Mouse (Mus musculus) midbrain, embryonic 15.5 days (tissue): ENCODE data around the gene Dysf. TPM values are rescaled to one million over a fixed set of nuclear protein-coding genes. Genes with fewer than 3 reads are reported as not detected.

Experiments
- ATAC-seq: fragments of 200-750 bp; cut with Nextera tagmentation; replicated peaks from 2 replicates; pipeline ENCODE4 v1.8.0; 2017; ENCODE audit warnings: moderate TSS enrichment
- H3K27ac ChIP-seq: fragments of 300-500 bp; sonication (generic); 2 replicates; pipeline ENCODE4 v1.5.1; 2015; ENCODE audit warnings: mild to moderate bottlenecking, inconsistent platforms
- H3K27me3 ChIP-seq: fragments of 300-500 bp; sonication (generic); replicated peaks from 2 replicates; pipeline ENCODE4 v1.6.1; 2015; ENCODE audit warnings: inconsistent platforms
- H3K36me3 ChIP-seq: fragments of 300-500 bp; sonication (generic); replicated peaks from 2 replicates; pipeline ENCODE4 v1.6.1; 2015; ENCODE audit warnings: inconsistent platforms
- H3K4me1 ChIP-seq: fragments of 300-500 bp; sonication (generic); 2 replicates; pipeline ENCODE4 v1.6.1; 2015; ENCODE audit warnings: inconsistent platforms
- H3K4me2 ChIP-seq: fragments of 300-500 bp; sonication (generic); 2 replicates; pipeline ENCODE4 v1.6.1; 2015; ENCODE audit warnings: inconsistent platforms, mild to moderate bottlenecking, moderate library complexity
- H3K4me3 ChIP-seq: fragments of 300-500 bp; sonication (generic); 2 replicates; pipeline ENCODE4 v1.5.1; 2015; ENCODE audit warnings: mild to moderate bottlenecking, inconsistent platforms
- H3K9ac ChIP-seq: fragments of 300-500 bp; sonication (generic); 2 replicates; pipeline ENCODE4 v1.6.1; 2015; ENCODE audit warnings: mild to moderate bottlenecking, inconsistent platforms
- H3K9me3 ChIP-seq: fragments of 300-500 bp; sonication (generic); 2 replicates; pipeline ENCODE4 v1.6.1; 2016; ENCODE audit warnings: inconsistent platforms
- WGBS: fragments of 180-500 bp; shearing (Covaris S2); methylation state at CpG from one replicate; pipeline ENCODE4 v1.1.7; 2015; ENCODE audit warnings: mixed read lengths; 5-methylcytosine and 5-hydroxymethylcytosine counted together
- polyA plus RNA-seq: library from polyadenylated mRNA; unstranded; fragments of >200 nt; fragmentation: Nextera tagmentation; extraction: Ambion mirVana; gene quantifications from 2 replicates; pipeline ENCODE4 v1.2.1, GENCODE M21; 2015

Gene Dysf
- polyA plus RNA-seq, 1 experiment from 2014 or later = 2.6 TPM

DNA sequence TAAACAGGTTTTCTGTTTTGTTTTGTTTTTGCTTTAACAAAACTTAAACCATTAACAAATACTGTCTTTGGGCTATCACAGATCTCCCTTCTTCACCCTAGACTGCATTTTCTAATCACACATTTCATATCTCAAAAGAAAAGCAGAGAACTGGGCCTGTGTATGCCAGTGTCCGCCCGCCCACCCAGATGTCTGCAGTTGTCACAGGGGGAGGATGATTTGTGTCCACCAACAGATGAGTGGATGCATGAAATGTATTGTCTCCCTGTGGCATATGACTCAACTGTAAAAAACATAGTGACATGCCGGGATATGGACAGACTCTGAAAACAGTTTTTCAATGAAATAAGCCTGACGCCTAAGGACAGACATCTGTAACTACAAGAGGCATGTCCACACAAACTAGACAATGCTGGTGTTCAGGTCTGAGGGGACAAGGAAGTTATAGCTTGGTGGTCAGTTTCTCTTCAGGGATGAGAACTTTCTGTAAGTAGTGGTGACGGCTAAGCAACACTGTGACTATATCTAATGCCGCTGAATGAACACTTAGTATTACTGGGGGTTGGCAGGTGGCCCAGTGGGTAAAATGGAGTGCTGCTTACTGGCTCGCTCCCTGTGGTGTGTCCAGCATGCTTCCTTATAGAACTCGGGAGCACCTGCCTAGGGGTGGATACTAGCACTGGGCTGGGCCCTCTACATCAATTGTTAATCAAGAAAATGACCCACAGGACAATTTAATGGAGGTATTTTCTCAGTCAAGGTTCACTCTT is 193.5 kb downstream of the Dysf start:
- no peaks in the 10 kb centered on the region for H3K27me3 ChIP-seq
- no peaks in the 10 kb centered on the region for H3K36me3 ChIP-seq
- ATAC-seq = no peak
- H3K4me1 ChIP-seq = peaks cover 3% of the 10 kb centered on the region; the same call in 1 of the 2 replicates
- H3K9ac ChIP-seq = no peak overlapping the region
- 85% methylated on average over 8 of the region's 8 CpGs for WGBS
- H3K27ac ChIP-seq = no peak overlapping the region
- no peak overlapping the region for H3K4me3 ChIP-seq
- H3K9me3 ChIP-seq = no peaks in the 10 kb centered on the region
- H3K4me2 ChIP-seq = no peak overlapping the region

GRCm38 (mm10) chr6:84205611-84206010 is 197.2 kb downstream of the Dysf start:
- no peak for ATAC-seq
- Histone ChIP-seq H3K4me3 (no peak overlapping the region), H3K4me2 (no peak overlapping the region), H3K4me1 (no peaks in the 10 kb centered on the region), H3K9ac (no peak overlapping the region), H3K36me3 (no peaks in the 10 kb centered on the region), H3K27ac (no peak overlapping the region), H3K9me3 (no peaks in the 10 kb centered on the region), H3K27me3 (no peaks in the 10 kb centered on the region)
- 97% methylated on average over 3 of the region's 3 CpGs for WGBS

- no peak overlapping the region for H3K27ac ChIP-seq
Observed at GRCm38 (mm10) chr6:84208589-84208988, 200.2 kb downstream of the Dysf start.

DNA sequence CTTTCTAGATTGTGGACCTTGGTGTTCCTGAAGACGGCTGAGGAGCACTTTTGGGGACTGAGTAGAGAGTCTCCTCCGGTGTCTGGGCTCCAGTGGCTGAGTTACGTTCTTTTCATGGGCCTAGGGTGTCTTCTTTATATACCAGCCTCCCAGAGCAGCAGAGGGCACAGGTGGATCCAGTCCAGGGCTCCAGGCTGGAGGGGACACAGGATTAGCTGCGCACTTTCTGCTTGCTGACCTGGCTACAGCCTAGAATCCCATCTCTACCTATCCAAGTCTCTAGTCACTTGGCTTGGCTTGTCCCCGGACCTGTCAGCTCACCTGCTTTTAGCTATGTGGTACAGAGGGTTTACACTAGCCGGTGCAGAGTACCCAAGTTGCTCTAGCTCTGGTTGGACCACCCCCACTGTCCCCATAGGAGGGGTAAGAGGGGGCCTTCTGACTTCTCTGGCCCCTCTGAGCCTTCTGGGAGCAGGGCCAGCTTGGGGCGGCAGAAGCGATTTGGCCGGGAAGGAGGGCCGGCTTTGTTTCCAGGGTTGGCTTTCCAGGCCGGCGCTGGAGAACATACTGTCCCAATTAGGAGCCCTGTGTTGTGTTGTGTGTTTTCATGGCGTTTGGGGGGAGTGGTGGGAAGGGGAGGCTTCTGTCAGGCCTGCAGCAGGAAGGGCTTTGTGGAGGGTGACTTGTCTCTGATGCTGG is 201.5 kb downstream of the Dysf start:
- Histone ChIP-seq H3K27ac (no peak overlapping the region), H3K27me3 (no peaks in the 10 kb centered on the region), H3K4me3 (no peak overlapping the region), H3K9ac (no peak overlapping the region), H3K9me3 (no peaks in the 10 kb centered on the region), H3K36me3 (no peaks in the 10 kb centered on the region), H3K4me1 (no peaks in the 10 kb centered on the region), H3K4me2 (no peak overlapping the region)
- ATAC-seq = no peak
- 78% methylated on average over 13 of the region's 13 CpGs for WGBS

More at GRCm38 (mm10) chr6:84208589-84208988, 200.2 kb downstream of the Dysf start:
- no peak for ATAC-seq
- H3K27me3 ChIP-seq = no peaks in the 10 kb centered on the region
- no peaks in the 10 kb centered on the region for H3K36me3 ChIP-seq
- 83% methylated on average over 4 of the region's 4 CpGs for WGBS
- H3K9me3 ChIP-seq = no peaks in the 10 kb centered on the region
- no peak overlapping the region for H3K4me2 ChIP-seq
- H3K4me3 ChIP-seq = no peak overlapping the region
- H3K9ac ChIP-seq = no peak overlapping the region
- H3K4me1 ChIP-seq = no peaks in the 10 kb centered on the region

DNA sequence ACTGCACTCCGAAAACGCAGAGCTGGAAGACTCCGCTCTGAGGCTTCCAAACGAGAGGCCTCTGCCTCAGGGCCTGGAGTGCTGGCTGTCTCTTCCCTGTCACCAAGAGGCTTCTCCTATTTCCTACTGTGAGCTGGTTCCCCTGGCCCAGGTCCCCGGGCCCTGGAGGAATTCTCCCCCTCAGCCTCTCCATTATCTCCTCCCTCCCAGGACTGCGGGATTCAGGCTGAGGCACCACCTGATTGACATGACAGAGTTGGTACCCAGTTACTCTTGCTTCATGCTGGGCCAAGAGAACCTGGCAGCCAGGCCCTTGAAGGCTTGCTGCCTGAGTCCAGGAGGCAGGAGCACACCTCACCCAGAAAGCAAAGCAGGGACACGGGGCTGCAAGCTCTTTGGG is 203.1 kb downstream of the Dysf start:
- Histone ChIP-seq H3K9ac (no peak overlapping the region), H3K27ac (no peak overlapping the region), H3K9me3 (no peaks in the 10 kb centered on the region), H3K27me3 (no peaks in the 10 kb centered on the region), H3K36me3 (no peaks in the 10 kb centered on the region), H3K4me3 (no peak overlapping the region), H3K4me1 (no peaks in the 10 kb centered on the region), H3K4me2 (no peak overlapping the region)
- WGBS = 67% methylated on average over 7 of the region's 7 CpGs
- no peak for ATAC-seq

DNA sequence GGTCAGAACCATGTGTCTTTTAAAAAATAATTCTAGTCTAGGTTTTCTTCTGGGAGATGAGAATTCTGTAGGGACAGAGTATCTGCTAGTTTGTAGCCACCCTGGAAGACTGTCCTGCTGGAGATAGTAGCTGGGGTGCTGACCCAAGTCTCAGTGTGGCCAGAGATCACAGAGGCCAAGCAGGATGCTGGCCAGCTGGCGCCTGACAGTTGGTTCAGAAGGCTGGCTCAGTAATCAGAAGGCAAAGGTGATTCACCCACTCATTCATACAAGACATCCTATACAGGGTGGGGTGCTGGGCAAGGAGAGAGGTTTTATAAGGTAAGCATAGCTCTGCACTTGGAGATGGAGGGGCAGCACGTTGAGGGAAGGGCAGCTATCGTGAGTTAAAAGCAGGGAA is 204.7 kb downstream of the Dysf start:
- Histone ChIP-seq H3K27me3 (no peaks in the 10 kb centered on the region), H3K4me3 (no peak overlapping the region), H3K9ac (no peak overlapping the region), H3K9me3 (no peaks in the 10 kb centered on the region), H3K36me3 (no peaks in the 10 kb centered on the region), H3K4me2 (no peak overlapping the region), H3K27ac (no peak overlapping the region), H3K4me1 (no peaks in the 10 kb centered on the region)
- no peak for ATAC-seq
- 89% methylated on average over 3 of the region's 3 CpGs for WGBS

- H3K36me3 ChIP-seq = no peaks in the 10 kb centered on the region
- H3K27ac ChIP-seq = no peak overlapping the region
- no peaks in the 10 kb centered on the region for H3K4me1 ChIP-seq
- WGBS = no CpG with 5 or more reads among the region's 1 CpGs
- H3K27me3 ChIP-seq = no peaks in the 10 kb centered on the region
- H3K4me3 ChIP-seq = no peak overlapping the region
- H3K4me2 ChIP-seq = no peak overlapping the region
- no peaks in the 10 kb centered on the region for H3K9me3 ChIP-seq
- H3K9ac ChIP-seq = no peak overlapping the region
- ATAC-seq = no peak
Observed at GRCm38 (mm10) chr6:84217216-84217933, 209.0 kb downstream of the Dysf start.

DNA sequence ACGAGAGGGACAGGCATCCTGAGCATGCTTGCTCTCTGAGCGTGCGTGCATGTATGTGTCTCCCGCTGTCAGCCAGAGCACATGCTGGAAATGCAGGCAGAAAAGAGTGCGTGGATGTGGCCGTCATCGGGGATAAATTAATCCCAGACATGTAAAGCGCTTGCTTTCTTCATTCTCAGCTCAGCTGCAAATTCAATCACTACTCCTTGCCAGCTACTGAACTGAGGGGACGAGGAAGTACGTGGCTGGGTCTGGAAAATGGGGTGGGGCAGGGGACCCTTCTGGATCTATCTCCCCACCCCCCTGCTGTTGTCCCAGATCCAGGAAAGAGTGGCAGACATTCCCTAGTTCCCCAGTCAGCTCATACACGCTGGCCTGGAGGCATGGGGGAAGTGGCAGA is 210.7 kb downstream of the Dysf start:
- 72% methylated on average over 11 of the region's 11 CpGs for WGBS
- Histone ChIP-seq H3K4me2 (no peak overlapping the region), H3K4me1 (no peaks in the 10 kb centered on the region), H3K4me3 (no peak overlapping the region), H3K27ac (no peak overlapping the region), H3K27me3 (no peaks in the 10 kb centered on the region), H3K9ac (no peak overlapping the region), H3K9me3 (no peaks in the 10 kb centered on the region), H3K36me3 (no peaks in the 10 kb centered on the region)
- no peak for ATAC-seq

DNA sequence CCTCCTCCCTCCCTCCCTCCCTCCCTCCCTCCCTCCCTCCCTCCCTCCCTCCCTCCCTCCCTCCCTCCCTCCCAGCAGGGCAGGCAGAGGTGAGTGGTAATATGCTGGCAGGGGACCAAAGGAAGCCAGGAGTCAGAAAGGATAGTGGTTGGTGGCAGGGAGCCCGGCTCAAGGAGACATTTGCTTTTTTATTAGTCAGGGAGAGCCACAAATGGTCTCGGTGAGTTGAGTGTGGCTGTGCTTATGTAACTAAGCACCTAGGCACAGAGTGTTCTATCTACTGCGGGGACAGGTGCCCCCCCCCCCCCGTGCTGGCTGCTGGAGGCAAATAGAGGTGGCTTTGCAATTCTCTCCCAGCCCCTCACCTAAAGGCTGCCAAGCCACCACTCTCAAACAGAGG is 216.5 kb downstream of the Dysf start:
- no peak for ATAC-seq

GRCm38 (mm10) chr6:84225587-84225986 is 217.2 kb downstream of the Dysf start:
- Histone ChIP-seq H3K4me1 (0 out of 2 replicates have a peak, but pooled peaks cover 2% of the 10 kb centered on the region), H3K9ac (no peak overlapping the region), H3K27ac (no peak overlapping the region), H3K9me3 (no peaks in the 10 kb centered on the region), H3K27me3 (no peaks in the 10 kb centered on the region), H3K4me3 (no peak overlapping the region), H3K4me2 (no peak overlapping the region), H3K36me3 (no peaks in the 10 kb centered on the region)
- 77% methylated on average over 6 of the region's 6 CpGs for WGBS
- ATAC-seq = no peak

More for the DNA sequence above, 216.5 kb downstream of the Dysf start:
- no peak overlapping the region for H3K9ac ChIP-seq
- H3K4me3 ChIP-seq = no peak overlapping the region
- no peak overlapping the region for H3K4me2 ChIP-seq
- H3K36me3 ChIP-seq = no peaks in the 10 kb centered on the region
- H3K4me1 ChIP-seq = 0 out of 2 replicates have a peak, but pooled peaks cover 1% of the 10 kb centered on the region
- no peaks in the 10 kb centered on the region for H3K27me3 ChIP-seq
- H3K27ac ChIP-seq = no peak overlapping the region
- WGBS = 50% methylated on average over 4 of the region's 4 CpGs
- H3K9me3 ChIP-seq = no peaks in the 10 kb centered on the region

DNA sequence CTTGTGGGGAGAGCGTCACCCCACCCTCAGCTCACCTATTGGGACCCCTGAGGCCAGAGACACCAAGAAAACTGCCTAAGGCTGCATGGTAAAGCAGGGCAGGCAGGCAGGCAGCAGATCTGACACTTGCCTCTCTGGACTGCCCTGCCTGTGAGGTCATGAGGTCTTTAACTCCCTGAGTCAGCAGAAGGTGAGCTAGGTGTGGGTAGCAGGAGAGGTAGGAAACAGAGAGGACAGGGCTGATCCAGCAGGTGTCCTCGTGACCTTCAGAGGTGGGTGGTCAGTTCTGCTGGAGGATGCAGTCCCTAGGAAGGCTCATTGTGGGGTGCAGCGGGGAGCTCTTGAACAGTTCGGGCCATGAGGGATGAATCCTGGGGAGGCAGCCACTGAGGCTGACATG is 219.8 kb downstream of the Dysf start:
- no peak for ATAC-seq
- no peak overlapping the region for H3K4me3 ChIP-seq
- no peak overlapping the region for H3K27ac ChIP-seq
- WGBS = 83% methylated on average over 4 of the region's 4 CpGs
- no peaks in the 10 kb centered on the region for H3K36me3 ChIP-seq
- H3K27me3 ChIP-seq = no peaks in the 10 kb centered on the region
- 0 out of 2 replicates have a peak, but pooled peaks cover 2% of the 10 kb centered on the region for H3K4me1 ChIP-seq
- no peaks in the 10 kb centered on the region for H3K9me3 ChIP-seq
- H3K4me2 ChIP-seq = no peak overlapping the region
- H3K9ac ChIP-seq = no peak overlapping the region

- no peak for ATAC-seq
- Histone ChIP-seq H3K4me1 (0 out of 2 replicates have a peak, but pooled peaks cover 2% of the 10 kb centered on the region), H3K36me3 (no peaks in the 10 kb centered on the region), H3K4me3 (no peak overlapping the region), H3K9me3 (no peaks in the 10 kb centered on the region), H3K27ac (no peak overlapping the region), H3K9ac (no peak overlapping the region), H3K27me3 (no peaks in the 10 kb centered on the region), H3K4me2 (no peak overlapping the region)
- 30% methylated on average over 5 of the region's 5 CpGs for WGBS
Observed at GRCm38 (mm10) chr6:84228786-84229185, 220.4 kb downstream of the Dysf start.
